Mouse (Mus musculus) neural tube, embryonic 15.5 days (tissue): ENCODE data around the gene D2hgdh. TPM values are rescaled to one million over a fixed set of nuclear protein-coding genes. Genes with fewer than 3 reads are reported as not detected.
"Not testable (repeated sequence)": the region's sequence is repeated elsewhere in the genome, so short reads cannot be mapped to it uniquely, and the experiment has no call there.

ENCODE experiments used
- ATAC-seq: fragments of 200-750 bp; cut with Nextera tagmentation; 2 replicates; pipeline ENCODE4 v1.8.0; 2017; ENCODE audit warnings: mild to moderate bottlenecking, moderate TSS enrichment, moderate library complexity; ENCODE audit not compliant: low FRiP score
- H3K27ac ChIP-seq: fragments of 300-500 bp; sonication (generic); replicated peaks from 2 replicates; pipeline ENCODE4 v1.5.1; 2015; ENCODE audit warnings: mild to moderate bottlenecking, inconsistent platforms
- H3K27me3 ChIP-seq: fragments of 300-500 bp; sonication (generic); replicated peaks from 2 replicates; pipeline ENCODE4 v1.6.1; 2015; ENCODE audit warnings: inconsistent platforms
- H3K36me3 ChIP-seq: fragments of 300-500 bp; sonication (generic); 2 replicates; pipeline ENCODE4 v1.6.1; 2015; ENCODE audit warnings: inconsistent platforms
- H3K4me1 ChIP-seq: fragments of 300-500 bp; sonication (generic); 2 replicates; pipeline ENCODE4 v1.6.1; 2015; ENCODE audit warnings: inconsistent platforms
- H3K4me2 ChIP-seq: fragments of 300-500 bp; sonication (generic); 2 replicates; pipeline ENCODE4 v1.6.1; 2015; ENCODE audit warnings: inconsistent platforms, mild to moderate bottlenecking, moderate library complexity
- H3K4me3 ChIP-seq: fragments of 300-500 bp; sonication (generic); replicated peaks from 2 replicates; pipeline ENCODE4 v1.5.1; 2015; ENCODE audit warnings: mild to moderate bottlenecking, inconsistent platforms
- H3K9ac ChIP-seq: fragments of 300-500 bp; sonication (generic); replicated peaks from 2 replicates; pipeline ENCODE4 v1.6.1; 2015; ENCODE audit warnings: mild to moderate bottlenecking, inconsistent platforms
- H3K9me3 ChIP-seq: fragments of 300-500 bp; sonication (generic); replicated peaks from 2 replicates; pipeline ENCODE4 v1.6.1; 2016; ENCODE audit warnings: inconsistent platforms
- WGBS: fragments of 180-500 bp; shearing (Covaris S2); methylation state at CpG from one replicate; pipeline ENCODE4 v1.1.7; 2015; ENCODE audit warnings: mixed read lengths; 5-methylcytosine and 5-hydroxymethylcytosine counted together
- polyA plus RNA-seq: library from polyadenylated mRNA; unstranded; fragments of >200 nt; fragmentation: Nextera tagmentation; extraction: Ambion mirVana; gene quantifications from 2 replicates; pipeline ENCODE4 v1.2.1, GENCODE M21; 2015

The D2hgdh gene
- polyA plus RNA-seq, 1 experiment from 2014 or later = 16.0 TPM

GRCm38 (mm10) chr1:93835211-93835610 lies 10.5 kb downstream of the D2hgdh start:
- no peaks in the 10 kb centered on the region for H3K4me1 ChIP-seq
- no peak overlapping the region for H3K4me3 ChIP-seq
- 95% methylated on average over 4 of the region's 4 CpGs for WGBS
- no peak for ATAC-seq
- no peaks in the 10 kb centered on the region for H3K9me3 ChIP-seq
- no peak overlapping the region for H3K9ac ChIP-seq
- H3K27ac ChIP-seq = no peak overlapping the region
- no peak overlapping the region for H3K4me2 ChIP-seq
- H3K36me3 ChIP-seq = 0 out of 2 replicates have a peak, but pooled peaks cover 4% of the 10 kb centered on the region
- no peaks in the 10 kb centered on the region for H3K27me3 ChIP-seq

GRCm38 (mm10) chr1:93835876-93836531 lies 11.3 kb downstream of the D2hgdh start:
- no peak for ATAC-seq
- 90% methylated on average over 6 of the region's 6 CpGs for WGBS
- no peaks in the 10 kb centered on the region for H3K4me1 ChIP-seq

GRCm38 (mm10) chr1:93836532-93836913 lies 11.8 kb downstream of the D2hgdh start:
- H3K36me3 ChIP-seq = 0 out of 2 replicates have a peak, but pooled peaks cover 4% of the 10 kb centered on the region
- H3K27ac ChIP-seq = no peak overlapping the region
- 90% methylated on average over 2 of the region's 2 CpGs for WGBS
- ATAC-seq = no peak
- no peaks in the 10 kb centered on the region for H3K4me1 ChIP-seq
- H3K9me3 ChIP-seq = no peaks in the 10 kb centered on the region
- no peak overlapping the region for H3K4me2 ChIP-seq
- H3K4me3 ChIP-seq = no peak overlapping the region
- no peak overlapping the region for H3K9ac ChIP-seq
- no peaks in the 10 kb centered on the region for H3K27me3 ChIP-seq

More at GRCm38 (mm10) chr1:93835876-93836531, 11.3 kb downstream of the D2hgdh start:
- H3K27me3 ChIP-seq = no peaks in the 10 kb centered on the region
- no peak overlapping the region for H3K27ac ChIP-seq
- no peak overlapping the region for H3K4me3 ChIP-seq
- H3K9ac ChIP-seq = no peak overlapping the region
- no peak overlapping the region for H3K4me2 ChIP-seq
- no peaks in the 10 kb centered on the region for H3K9me3 ChIP-seq
- 0 out of 2 replicates have a peak, but pooled peaks cover 4% of the 10 kb centered on the region for H3K36me3 ChIP-seq

- Histone ChIP-seq H3K4me2 (no peak overlapping the region), H3K9ac (no peak overlapping the region), H3K4me1 (no peaks in the 10 kb centered on the region), H3K36me3 (0 out of 2 replicates have a peak, but pooled peaks cover 4% of the 10 kb centered on the region), H3K27me3 (no peaks in the 10 kb centered on the region), H3K9me3 (no peaks in the 10 kb centered on the region), H3K4me3 (no peak overlapping the region), H3K27ac (no peak overlapping the region)
- 94% methylated on average over 8 of the region's 8 CpGs for WGBS
- no peak for ATAC-seq
These were observed 12.6 kb downstream of the D2hgdh start for GRCm38 (mm10) chr1:93837335-93837734.

- not testable (repeated sequence) for ATAC-seq, H3K4me2 ChIP-seq, H3K36me3 ChIP-seq, H3K27me3 ChIP-seq, H3K4me3 ChIP-seq, H3K9ac ChIP-seq, H3K4me1 ChIP-seq, H3K27ac ChIP-seq, H3K9me3 ChIP-seq
- 91% methylated on average over 8 of the region's 8 CpGs for WGBS
These were observed 13.9 kb downstream of the D2hgdh start for GRCm38 (mm10) chr1:93838569-93838968.

- not testable (repeated sequence) for H3K9me3 ChIP-seq, H3K27me3 ChIP-seq, H3K4me3 ChIP-seq, H3K27ac ChIP-seq, H3K4me1 ChIP-seq, H3K4me2 ChIP-seq, ATAC-seq, H3K9ac ChIP-seq, H3K36me3 ChIP-seq
- 77% methylated on average over 1 of the region's 3 CpGs for WGBS
These were observed 21.2 kb downstream of the D2hgdh start for GRCm38 (mm10) chr1:93845766-93846366.

- WGBS = 91% methylated on average over 4 of the region's 4 CpGs
- not testable (repeated sequence) for H3K4me2 ChIP-seq, H3K4me1 ChIP-seq, H3K9ac ChIP-seq, H3K9me3 ChIP-seq, H3K36me3 ChIP-seq, H3K4me3 ChIP-seq, ATAC-seq, H3K27ac ChIP-seq, H3K27me3 ChIP-seq
These were observed 31.1 kb downstream of the D2hgdh start for GRCm38 (mm10) chr1:93855790-93856189.

- 0 out of 2 replicates have a peak, but pooled peaks have one; percentile 38 for ATAC-seq
- Histone ChIP-seq H3K4me1 (no peaks in the 10 kb centered on the region), H3K9me3 (no peaks in the 10 kb centered on the region), H3K4me3 (no peak overlapping the region), H3K27me3 (no peaks in the 10 kb centered on the region), H3K9ac (no peak overlapping the region), H3K27ac (no peak overlapping the region), H3K36me3 (no peaks in the 10 kb centered on the region), H3K4me2 (no peak overlapping the region)
- 47% methylated on average over 6 of the region's 6 CpGs for WGBS
These were observed 32.7 kb downstream of the D2hgdh start for GRCm38 (mm10) chr1:93857370-93857769.

GRCm38 (mm10) chr1:93857991-93858390 lies 33.3 kb downstream of the D2hgdh start:
- WGBS = 65% methylated on average over 3 of the region's 3 CpGs
- no peak overlapping the region for H3K9ac ChIP-seq
- no peaks in the 10 kb centered on the region for H3K4me1 ChIP-seq
- no peak overlapping the region for H3K4me2 ChIP-seq
- H3K9me3 ChIP-seq = no peaks in the 10 kb centered on the region
- H3K4me3 ChIP-seq = no peak overlapping the region
- no peak overlapping the region for H3K27ac ChIP-seq
- no peaks in the 10 kb centered on the region for H3K27me3 ChIP-seq
- H3K36me3 ChIP-seq = no peaks in the 10 kb centered on the region
- ATAC-seq = no peak

GRCm38 (mm10) chr1:93859619-93860018 lies 34.9 kb downstream of the D2hgdh start:
- no peak overlapping the region for H3K4me3 ChIP-seq
- H3K9ac ChIP-seq = no peak overlapping the region
- H3K4me1 ChIP-seq = no peaks in the 10 kb centered on the region
- ATAC-seq = no peak
- no peak overlapping the region for H3K4me2 ChIP-seq
- H3K27ac ChIP-seq = no peak overlapping the region
- H3K9me3 ChIP-seq = no peaks in the 10 kb centered on the region
- H3K27me3 ChIP-seq = no peaks in the 10 kb centered on the region
- H3K36me3 ChIP-seq = no peaks in the 10 kb centered on the region

GRCm38 (mm10) chr1:93861048-93861447 lies 36.3 kb downstream of the D2hgdh start, which contains the start of gene Gal3st2:
TSS of gene Gal3st2 (plus strand) at chr1:93861306.
- not testable (repeated sequence) for H3K4me1 ChIP-seq, H3K9ac ChIP-seq, H3K4me2 ChIP-seq, H3K27ac ChIP-seq, H3K27me3 ChIP-seq, H3K36me3 ChIP-seq, H3K9me3 ChIP-seq, H3K4me3 ChIP-seq, ATAC-seq
- WGBS = 68% methylated on average over 2 of the region's 2 CpGs

GRCm38 (mm10) chr1:93871594-93872105 lies 46.9 kb downstream of the D2hgdh start:
- H3K4me2 ChIP-seq, ATAC-seq: not testable (repeated sequence)
- 67% methylated on average over 1 of the region's 1 CpGs for WGBS

More at GRCm38 (mm10) chr1:93871594-93872105, 46.9 kb downstream of the D2hgdh start:
- not testable (repeated sequence) for H3K36me3 ChIP-seq, H3K4me1 ChIP-seq, H3K27ac ChIP-seq, H3K4me3 ChIP-seq, H3K9me3 ChIP-seq, H3K9ac ChIP-seq, H3K27me3 ChIP-seq
